Mouse (Mus musculus): ENCODE measurements around the gene Zfp950.

GRCm38 (mm10) chr19:61052786-61053185 lies 87.9 kb downstream of the Zfp950 start:
- no peak for TF ChIP-seq CTCF (IDR thresholded peaks at IDR 0.05; ENCODE audit: low read depth, low read length)
- TF ChIP-seq POLR2A (IDR thresholded peaks at IDR 0.05; ENCODE audit: borderline replicate concordance, low read depth, low read length), result no peak
